Mouse (Mus musculus): ENCODE measurements at regions not wholly inside any gene's neighbourhood (a gene's known extent, or its start where the extent isn't known, plus 50 kb on each side); places are given as distances from the start of the nearest gene placed in this dataset.

GRCm38 (mm10) chr5:29030525-29030924 is 165.3 kb upstream of the Rnf32 start:
- Histone ChIP-seq H3K4me1 (replicated peaks) (no peaks in the 10 kb centered on the region), H3K9me3 (no peaks in the 10 kb centered on the region), H3K36me3 (no peaks in the 10 kb centered on the region), H3K27me3 (no peaks in the 10 kb centered on the region), H3K27ac (replicated peaks) (no peak overlapping the region), H3K9ac (no peak overlapping the region), H3K4me3 (no peak overlapping the region), H3K4me2 (no peak overlapping the region)
- no peak for ATAC-seq (ENCODE audit: low read depth)
- WGBS: 70% methylated on average over 5 of the region's 5 CpGs

GRCm38 (mm10) chr5:29029957-29030356 is 165.8 kb upstream of the Rnf32 start:
- no peak for ATAC-seq (ENCODE audit: low read depth)
- 87% methylated on average over 5 of the region's 5 CpGs for WGBS

GRCm38 (mm10) chr5:29025045-29025444 is 170.7 kb upstream of the Rnf32 start:
- ATAC-seq (ENCODE audit: low read depth): no peak
- Histone ChIP-seq H3K4me1 (replicated peaks) (no peaks in the 10 kb centered on the region), H3K4me3 (no peak overlapping the region)

More at GRCm38 (mm10) chr5:29029957-29030356, 165.8 kb upstream of the Rnf32 start:
- Histone ChIP-seq H3K4me2 (no peak overlapping the region), H3K4me3 (no peak overlapping the region), H3K9me3 (no peaks in the 10 kb centered on the region), H3K4me1 (replicated peaks) (no peaks in the 10 kb centered on the region), H3K27me3 (no peaks in the 10 kb centered on the region), H3K9ac (no peak overlapping the region), H3K27ac (replicated peaks) (no peak overlapping the region), H3K36me3 (no peaks in the 10 kb centered on the region)

GRCm38 (mm10) chr5:28992796-28993195 is 203.0 kb upstream of the Rnf32 start:
- no peaks in the 10 kb centered on the region for H3K9me3 ChIP-seq
- H3K4me3 ChIP-seq: no peak overlapping the region
- H3K36me3 ChIP-seq: no peaks in the 10 kb centered on the region
- H3K4me2 ChIP-seq: no peak overlapping the region
- H3K27me3 ChIP-seq: no peaks in the 10 kb centered on the region
- no peaks in the 10 kb centered on the region for H3K4me1 ChIP-seq (replicated peaks)
- WGBS: 86% methylated on average over 2 of the region's 2 CpGs
- H3K9ac ChIP-seq: no peak overlapping the region
- H3K27ac ChIP-seq (replicated peaks): no peak overlapping the region
- ATAC-seq (ENCODE audit: low read depth): no peak

More at GRCm38 (mm10) chr5:29025045-29025444, 170.7 kb upstream of the Rnf32 start:
- H3K4me2 ChIP-seq: no peak overlapping the region
- no peaks in the 10 kb centered on the region for H3K36me3 ChIP-seq
- no peak overlapping the region for H3K9ac ChIP-seq
- no peaks in the 10 kb centered on the region for H3K27me3 ChIP-seq
- H3K9me3 ChIP-seq: no peaks in the 10 kb centered on the region
- no peak overlapping the region for H3K27ac ChIP-seq (replicated peaks)

GRCm38 (mm10) chr5:28979932-28980331 is 215.9 kb upstream of the Rnf32 start:
- no peak for ATAC-seq (ENCODE audit: low read depth)
- H3K4me2 ChIP-seq: no peak overlapping the region
- no peaks in the 10 kb centered on the region for H3K4me1 ChIP-seq (replicated peaks)
- WGBS: 74% methylated on average over 1 of the region's 1 CpGs
- no peak overlapping the region for H3K27ac ChIP-seq (replicated peaks)
- no peak overlapping the region for H3K9ac ChIP-seq
- H3K9me3 ChIP-seq: no peaks in the 10 kb centered on the region
- no peaks in the 10 kb centered on the region for H3K27me3 ChIP-seq
- H3K4me3 ChIP-seq: no peak overlapping the region
- H3K36me3 ChIP-seq: no peaks in the 10 kb centered on the region

- no peak overlapping the region for H3K27ac ChIP-seq (replicated peaks)
- 85% methylated on average over 2 of the region's 2 CpGs for WGBS
These were observed 225.4 kb upstream of the Rnf32 start for GRCm38 (mm10) chr5:28970404-28970803.

GRCm38 (mm10) chr5:28955036-28955435 is 240.8 kb upstream of the Rnf32 start:
- no peak overlapping the region for H3K4me3 ChIP-seq
- H3K4me1 ChIP-seq (replicated peaks): no peaks in the 10 kb centered on the region
- H3K9ac ChIP-seq: no peak overlapping the region
- no peak overlapping the region for H3K4me2 ChIP-seq
- H3K9me3 ChIP-seq: no peaks in the 10 kb centered on the region
- no peaks in the 10 kb centered on the region for H3K36me3 ChIP-seq
- H3K27ac ChIP-seq (replicated peaks): no peak overlapping the region
- H3K27me3 ChIP-seq: no peaks in the 10 kb centered on the region
- ATAC-seq (ENCODE audit: low read depth): no peak

More at GRCm38 (mm10) chr5:28970404-28970803, 225.4 kb upstream of the Rnf32 start:
- Histone ChIP-seq H3K4me2 (no peak overlapping the region), H3K27me3 (no peaks in the 10 kb centered on the region), H3K9ac (no peak overlapping the region), H3K9me3 (no peaks in the 10 kb centered on the region), H3K36me3 (no peaks in the 10 kb centered on the region), H3K4me1 (replicated peaks) (no peaks in the 10 kb centered on the region), H3K4me3 (no peak overlapping the region)
- ATAC-seq (ENCODE audit: low read depth): no peak

- Histone ChIP-seq H3K4me2 (no peak overlapping the region), H3K9me3 (no peaks in the 10 kb centered on the region), H3K4me3 (no peak overlapping the region), H3K4me1 (replicated peaks) (peaks cover 14% of the 10 kb centered on the region), H3K9ac (no peak overlapping the region), H3K27me3 (peaks cover 19% of the 10 kb centered on the region), H3K36me3 (no peaks in the 10 kb centered on the region), H3K27ac (replicated peaks) (no peak overlapping the region)
- WGBS: 84% methylated on average over 4 of the region's 4 CpGs
- ATAC-seq (ENCODE audit: low read depth): no peak
These were observed 248.3 kb upstream of the Rnf32 start for GRCm38 (mm10) chr5:28947465-28947864.

- Histone ChIP-seq H3K27me3 (peaks cover 19% of the 10 kb centered on the region), H3K9ac (no peak overlapping the region), H3K36me3 (no peaks in the 10 kb centered on the region), H3K4me3 (no peak overlapping the region), H3K4me1 (replicated peaks) (peaks cover 21% of the 10 kb centered on the region), H3K9me3 (no peaks in the 10 kb centered on the region), H3K27ac (replicated peaks) (no peak overlapping the region), H3K4me2 (peak overlapping the region; percentile 28; the same call in 1 of the 2 replicates)
- no peak for ATAC-seq (ENCODE audit: low read depth)
- 22% methylated on average over 13 of the region's 13 CpGs for WGBS
These were observed 252.0 kb upstream of the Rnf32 start for GRCm38 (mm10) chr5:28943571-28944316.

- Histone ChIP-seq H3K9ac (no peak overlapping the region), H3K4me3 (no peak overlapping the region), H3K9me3 (no peaks in the 10 kb centered on the region), H3K27ac (replicated peaks) (no peak overlapping the region), H3K27me3 (peaks cover 15% of the 10 kb centered on the region), H3K4me1 (replicated peaks) (peaks cover 21% of the 10 kb centered on the region), H3K4me2 (no peak overlapping the region), H3K36me3 (no peaks in the 10 kb centered on the region)
- WGBS: 56% methylated on average over 5 of the region's 5 CpGs
- ATAC-seq (ENCODE audit: low read depth): no peak
These were observed 254.8 kb upstream of the Rnf32 start for GRCm38 (mm10) chr5:28940972-28941371.

GRCm38 (mm10) chr5:28919296-28920063 is 276.3 kb upstream of the Rnf32 start:
- Histone ChIP-seq H3K4me2 (no peak overlapping the region), H3K4me1 (replicated peaks) (no peaks in the 10 kb centered on the region), H3K27ac (replicated peaks) (no peak overlapping the region), H3K27me3 (no peaks in the 10 kb centered on the region), H3K4me3 (no peak overlapping the region), H3K9ac (no peak overlapping the region), H3K36me3 (no peaks in the 10 kb centered on the region), H3K9me3 (no peaks in the 10 kb centered on the region)
- WGBS: 92% methylated on average over 4 of the region's 4 CpGs
- no peak for ATAC-seq (ENCODE audit: low read depth)

GRCm38 (mm10) chr5:28904500-28904899 is 291.3 kb upstream of the Rnf32 start:
- no peak overlapping the region for H3K27ac ChIP-seq (replicated peaks)
- H3K27me3 ChIP-seq: no peaks in the 10 kb centered on the region
- H3K9me3 ChIP-seq: no peaks in the 10 kb centered on the region
- no peak overlapping the region for H3K4me2 ChIP-seq
- no peak overlapping the region for H3K4me3 ChIP-seq
- ATAC-seq (ENCODE audit: low read depth): no peak
- no peaks in the 10 kb centered on the region for H3K36me3 ChIP-seq
- WGBS: 65% methylated on average over 4 of the region's 4 CpGs
- H3K9ac ChIP-seq: no peak overlapping the region
- no peaks in the 10 kb centered on the region for H3K4me1 ChIP-seq (replicated peaks)
